Mouse (Mus musculus) myocyte (in vitro differentiated cells): Measurements from ENCODE around the gene Natd1. TPM values are rescaled to one million over a fixed set of nuclear protein-coding genes. Genes with fewer than 3 reads are reported as not detected.
A peak's percentile ranks its signal among the peaks of the same experiment; 100 is the strongest.

ENCODE experiments used
- H3K27me3 ChIP-seq: one replicate; pipeline ENCODE4 v1.6.1; 2011; ENCODE audit not compliant: control insufficient read depth, insufficient read depth, insufficient read length
- H3K36me3 ChIP-seq: one replicate; pipeline ENCODE4 v1.6.1; 2011; ENCODE audit not compliant: control insufficient read depth, insufficient read depth
- H3K4me2 ChIP-seq: one replicate; pipeline ENCODE4 v1.6.1; 2011; ENCODE audit warnings: low read depth, control low read depth
- H3K4me3 ChIP-seq: one replicate; pipeline ENCODE4 v1.5.1; 2011; ENCODE audit warnings: mild to moderate bottlenecking, control low read depth, moderate library complexity
- H3K79me2 ChIP-seq: one replicate; pipeline ENCODE4 v1.6.1; 2011; ENCODE audit not compliant: control insufficient read depth, insufficient read depth
- H3ac ChIP-seq: one replicate; pipeline ENCODE4 v1.6.1; 2011; ENCODE audit not compliant: control insufficient read depth, insufficient read length
- CEBPB ChIP-seq: IDR thresholded peaks from 2 replicates; pipeline ENCODE4 v1.6.1; 2011; ENCODE audit warnings: mild to moderate bottlenecking, moderate library complexity; ENCODE audit not compliant: poor library complexity, insufficient read depth, severe bottlenecking
- E2F4 ChIP-seq: IDR thresholded peaks from one replicate; pipeline ENCODE4 v1.6.1; 2011; ENCODE audit warnings: mild to moderate bottlenecking, control low read depth, moderate library complexity; ENCODE audit not compliant: insufficient read depth
- MAX ChIP-seq: IDR thresholded peaks from one replicate; pipeline ENCODE4 v1.6.1; 2011; ENCODE audit warnings: low read depth, mild to moderate bottlenecking, control low read depth
- MYOD1 ChIP-seq, 3 experiments: IDR thresholded peaks; one replicate each; pipeline ENCODE4 v1.6.1; 2011; ENCODE audit warnings: control low read depth in 2 of 3, low read depth in 2 of 3, mild to moderate bottlenecking in 2 of 3, moderate library complexity in 1 of 3; ENCODE audit not compliant: insufficient read length in 2 of 3, control insufficient read depth in 1 of 3
- MYOG ChIP-seq, 3 experiments: IDR thresholded peaks; one replicate each; pipeline ENCODE4 v1.6.1; 2011; ENCODE audit warnings: control low read depth in 2 of 3, low read depth in 2 of 3, mild to moderate bottlenecking in 2 of 3; ENCODE audit not compliant: insufficient read length in 2 of 3, control insufficient read depth in 1 of 3, insufficient read depth in 1 of 3
- POLR2A ChIP-seq: IDR thresholded peaks from one replicate; pipeline ENCODE4 v1.6.1; 2011; ENCODE audit warnings: low read depth, mild to moderate bottlenecking, control low read depth, moderate library complexity; ENCODE audit not compliant: insufficient read length
- POLR2AphosphoS2 ChIP-seq: IDR thresholded peaks from one replicate; pipeline ENCODE4 v1.6.1; 2011; ENCODE audit warnings: low read depth, control low read depth; ENCODE audit not compliant: insufficient read length
- REST ChIP-seq: IDR thresholded peaks from one replicate; pipeline ENCODE4 v1.6.1; 2011; ENCODE audit warnings: mild to moderate bottlenecking, control low read depth, moderate library complexity; ENCODE audit not compliant: insufficient read depth, insufficient read length
- SRF ChIP-seq: IDR thresholded peaks from one replicate; pipeline ENCODE4 v1.6.1; 2011; ENCODE audit warnings: low read depth; ENCODE audit not compliant: control insufficient read depth, insufficient read length
- TCF12 ChIP-seq: IDR thresholded peaks from one replicate; pipeline ENCODE4 v1.6.1; 2011; ENCODE audit warnings: mild to moderate bottlenecking, control low read depth; ENCODE audit not compliant: poor library complexity, insufficient read depth, severe bottlenecking
- TCF3 ChIP-seq: IDR thresholded peaks from one replicate; pipeline ENCODE4 v1.6.1; 2011; ENCODE audit warnings: low read depth, control low read depth; ENCODE audit not compliant: insufficient read length
- USF1 ChIP-seq: IDR thresholded peaks from one replicate; pipeline ENCODE4 v1.6.1; 2011; ENCODE audit warnings: low read depth, mild to moderate bottlenecking, control low read depth, moderate library complexity
- polyA plus RNA-seq: library from polyadenylated mRNA; unstranded; fragments of >200 nt; fragmentation: generic; extraction: Trizol; gene quantifications from one replicate; pipeline ENCODE4 v1.2.1, GENCODE M21; 2012; ENCODE audit warnings: missing spikeins

Gene Natd1
- polyA plus RNA-seq, 1 experiment = 20.0 TPM

- no peak for TF ChIP-seq TCF3
- TF ChIP-seq E2F4 = no peak
- no peak for TF ChIP-seq POLR2A
- TF ChIP-seq REST = no peak
- no peak for TF ChIP-seq MYOD1 (IDR thresholded peaks at IDR 0.05; ENCODE audit: control insufficient read depth in 1 of 3, insufficient read length in 2 of 3, low read depth in 2 of 3)
- TF ChIP-seq MAX = no peak
- no peak for TF ChIP-seq POLR2AphosphoS2
- no peak for TF ChIP-seq SRF
- no peak for TF ChIP-seq USF1
- TF ChIP-seq TCF12 = no peak
- TF ChIP-seq CEBPB = no peak
- no peak for TF ChIP-seq MYOG (IDR thresholded peaks at IDR 0.05; ENCODE audit: control insufficient read depth in 1 of 3, insufficient read depth in 1 of 3, insufficient read length in 2 of 3, low read depth in 2 of 3)
- no peak overlapping the region for H3K4me2 ChIP-seq
- H3K27me3 ChIP-seq = no peaks in the 10 kb centered on the region
- H3K36me3 ChIP-seq = peaks cover 13% of the 10 kb centered on the region
- no peak overlapping the region for H3ac ChIP-seq
- H3K4me3 ChIP-seq = no peak overlapping the region
- H3K79me2 ChIP-seq = peaks cover 43% of the 10 kb centered on the region
Measured at GRCm38 (mm10) chr11:60942263-60943015, 27.9 kb upstream of the Natd1 start.

- Histone ChIP-seq H3K4me2 (peak overlapping the region; percentile 18), H3K27me3 (no peaks in the 10 kb centered on the region), H3K4me3 (no peak overlapping the region), H3K36me3 (peaks cover 7% of the 10 kb centered on the region), H3ac (no peak overlapping the region), H3K79me2 (peaks cover 53% of the 10 kb centered on the region)
- TF ChIP-seq POLR2A (no peak), MYOG (IDR thresholded peaks at IDR 0.05; ENCODE audit: control insufficient read depth in 1 of 3, insufficient read depth in 1 of 3, insufficient read length in 2 of 3, low read depth in 2 of 3) (peak in 1 of 3 experiments; percentile 62), MYOD1 (IDR thresholded peaks at IDR 0.05; ENCODE audit: control insufficient read depth in 1 of 3, insufficient read length in 2 of 3, low read depth in 2 of 3) (peak in 2 of 3 experiments; percentile 41 to 42)
Measured at GRCm38 (mm10) chr11:60941370-60941769, 26.8 kb upstream of the Natd1 start.

- no peak overlapping the region for H3ac ChIP-seq
- H3K4me2 ChIP-seq = no peak overlapping the region
- H3K79me2 ChIP-seq = peaks cover 62% of the 10 kb centered on the region
- TF ChIP-seq TCF3 = no peak
- TF ChIP-seq SRF = no peak
- no peak for TF ChIP-seq REST
- TF ChIP-seq MYOD1 (IDR thresholded peaks at IDR 0.05; ENCODE audit: control insufficient read depth in 1 of 3, insufficient read length in 2 of 3, low read depth in 2 of 3) = no peak
- TF ChIP-seq USF1 = no peak
- no peak for TF ChIP-seq POLR2AphosphoS2
- no peak for TF ChIP-seq MAX
- TF ChIP-seq E2F4 = no peak
- TF ChIP-seq MYOG (IDR thresholded peaks at IDR 0.05; ENCODE audit: control insufficient read depth in 1 of 3, insufficient read depth in 1 of 3, insufficient read length in 2 of 3, low read depth in 2 of 3) = no peak
- TF ChIP-seq TCF12 = no peak
- no peak for TF ChIP-seq POLR2A
- TF ChIP-seq CEBPB = no peak
- H3K27me3 ChIP-seq = no peaks in the 10 kb centered on the region
- no peak overlapping the region for H3K4me3 ChIP-seq
- H3K36me3 ChIP-seq = peaks cover 7% of the 10 kb centered on the region
Measured at GRCm38 (mm10) chr11:60940501-60940900, 26.0 kb upstream of the Natd1 start.

GRCm38 (mm10) chr11:60939487-60939886 is 24.9 kb upstream of the Natd1 start:
- Histone ChIP-seq H3ac (no peak overlapping the region), H3K79me2 (peaks cover 72% of the 10 kb centered on the region), H3K4me3 (no peak overlapping the region), H3K27me3 (no peaks in the 10 kb centered on the region), H3K36me3 (peaks cover 7% of the 10 kb centered on the region), H3K4me2 (peak overlapping the region; percentile 1)
- TF ChIP-seq MYOD1 (IDR thresholded peaks at IDR 0.05; ENCODE audit: control insufficient read depth in 1 of 3, insufficient read length in 2 of 3, low read depth in 2 of 3) (peak in 1 of 3 experiments; percentile 35), REST (no peak), MYOG (IDR thresholded peaks at IDR 0.05; ENCODE audit: control insufficient read depth in 1 of 3, insufficient read depth in 1 of 3, insufficient read length in 2 of 3, low read depth in 2 of 3) (peak in 1 of 3 experiments; percentile 27)

- Histone ChIP-seq H3K27me3 (no peaks in the 10 kb centered on the region), H3K36me3 (peaks cover 7% of the 10 kb centered on the region), H3ac (no peak overlapping the region), H3K4me2 (no peak overlapping the region), H3K4me3 (no peak overlapping the region), H3K79me2 (peaks cover 91% of the 10 kb centered on the region)
- TF ChIP-seq CEBPB (no peak), MYOD1 (IDR thresholded peaks at IDR 0.05; ENCODE audit: control insufficient read depth in 1 of 3, insufficient read length in 2 of 3, low read depth in 2 of 3) (no peak), POLR2A (no peak), MYOG (IDR thresholded peaks at IDR 0.05; ENCODE audit: control insufficient read depth in 1 of 3, insufficient read depth in 1 of 3, insufficient read length in 2 of 3, low read depth in 2 of 3) (no peak), E2F4 (no peak), TCF12 (no peak), REST (no peak), POLR2AphosphoS2 (no peak)
Measured at GRCm38 (mm10) chr11:60937611-60938010, 23.1 kb upstream of the Natd1 start.
